Mouse (Mus musculus): ENCODE results near the gene Zbtb22. TPM values are rescaled to one million over a fixed set of nuclear protein-coding genes. Genes with fewer than 3 reads are reported as not detected.

Gene Zbtb22
- polyA plus RNA-seq, 1 experiment from 2014 or later = 11.1 TPM

GRCm38 (mm10) chr17:33962876-33963275, 47.2 kb downstream of the Zbtb22 start:
- H3K4me2 ChIP-seq (replicated peaks; ENCODE audit: low read depth, low read length) = no peak overlapping the region
- peaks cover 48% of the 10 kb centered on the region for H3K36me3 ChIP-seq (ENCODE audit: control insufficient read depth, insufficient read depth, low read length)
- no peak for ATAC-seq (ENCODE audit: low FRiP score, low TSS enrichment)
- no peak overlapping the region for H3K4me3 ChIP-seq (ENCODE audit: low read length)
- no peaks in the 10 kb centered on the region for H3K9me3 ChIP-seq (ENCODE audit: control insufficient read depth, low read length)
- no peak overlapping the region for H3K27ac ChIP-seq (ENCODE audit: low read depth, low read length)
- 92% methylated on average over 7 of the region's 7 CpGs for WGBS
- no peaks in the 10 kb centered on the region for H3K4me1 ChIP-seq (ENCODE audit: control insufficient read depth, insufficient read depth, low read length)
- H3K9ac ChIP-seq (ENCODE audit: low read depth, low read length) = no peak overlapping the region
- no peaks in the 10 kb centered on the region for H3K27me3 ChIP-seq (ENCODE audit: control insufficient read depth, insufficient read depth, low read length)

- Histone ChIP-seq H3K27ac (ENCODE audit: low read depth, low read length) (no peak overlapping the region), H3K4me1 (ENCODE audit: control insufficient read depth, insufficient read depth, low read length) (no peaks in the 10 kb centered on the region), H3K4me2 (replicated peaks; ENCODE audit: low read depth, low read length) (no peak overlapping the region), H3K4me3 (ENCODE audit: low read length) (no peak overlapping the region), H3K9me3 (ENCODE audit: control insufficient read depth, low read length) (0 out of 2 replicates have a peak, but pooled peaks cover under 1% of the 10 kb centered on the region), H3K9ac (ENCODE audit: low read depth, low read length) (no peak overlapping the region), H3K36me3 (ENCODE audit: control insufficient read depth, insufficient read depth, low read length) (peaks cover 36% of the 10 kb centered on the region), H3K27me3 (ENCODE audit: control insufficient read depth, insufficient read depth, low read length) (no peaks in the 10 kb centered on the region)
- ATAC-seq (ENCODE audit: low FRiP score, low TSS enrichment) = no peak
- WGBS = 88% methylated on average over 17 of the region's 17 CpGs
These were observed 49.6 kb downstream of the Zbtb22 start for GRCm38 (mm10) chr17:33965082-33965845.

- Histone ChIP-seq H3K4me1 (ENCODE audit: control insufficient read depth, insufficient read depth, low read length) (no peaks in the 10 kb centered on the region), H3K36me3 (ENCODE audit: control insufficient read depth, insufficient read depth, low read length) (peaks cover 30% of the 10 kb centered on the region), H3K27me3 (ENCODE audit: control insufficient read depth, insufficient read depth, low read length) (no peaks in the 10 kb centered on the region), H3K4me2 (replicated peaks; ENCODE audit: low read depth, low read length) (no peak overlapping the region), H3K9me3 (ENCODE audit: control insufficient read depth, low read length) (0 out of 2 replicates have a peak, but pooled peaks cover 2% of the 10 kb centered on the region), H3K27ac (ENCODE audit: low read depth, low read length) (no peak overlapping the region), H3K9ac (ENCODE audit: low read depth, low read length) (no peak overlapping the region), H3K4me3 (ENCODE audit: low read length) (no peak overlapping the region)
- no peak for ATAC-seq (ENCODE audit: low FRiP score, low TSS enrichment)
- 85% methylated on average over 16 of the region's 16 CpGs for WGBS
These were observed 50.3 kb downstream of the Zbtb22 start for GRCm38 (mm10) chr17:33965846-33966550.

- H3K4me2 ChIP-seq (replicated peaks; ENCODE audit: low read depth, low read length) = no peak overlapping the region
- H3K4me3 ChIP-seq (ENCODE audit: low read length) = no peak overlapping the region
- no peaks in the 10 kb centered on the region for H3K4me1 ChIP-seq (ENCODE audit: control insufficient read depth, insufficient read depth, low read length)
- peak; percentile 61 for ATAC-seq (ENCODE audit: low FRiP score, low TSS enrichment)
- H3K27ac ChIP-seq (ENCODE audit: low read depth, low read length) = no peak overlapping the region
- whole genome bisulfite sequencing = 5% methylated on average over 9 of the region's 9 CpGs
- peaks cover 12% of the 10 kb centered on the region; the same call in 1 of the 2 replicates for H3K36me3 ChIP-seq (ENCODE audit: control insufficient read depth, insufficient read depth, low read length)
- H3K9ac ChIP-seq (ENCODE audit: low read depth, low read length) = no peak overlapping the region
- 0 out of 2 replicates have a peak, but pooled peaks cover 2% of the 10 kb centered on the region for H3K9me3 ChIP-seq (ENCODE audit: control insufficient read depth, low read length)
- H3K27me3 ChIP-seq (ENCODE audit: control insufficient read depth, insufficient read depth, low read length) = no peaks in the 10 kb centered on the region
These were observed 52.8 kb downstream of the Zbtb22 start for GRCm38 (mm10) chr17:33968489-33968888.

Small RNAs within 50 kb of the gene (microRNA-seq; reads per million reads assigned to microRNA genes)
- not detected for gene Gm27740

Other genes with a start within 250 kb of the Zbtb22 start
- 375 and 422 TPM in 2 replicates for gene Hnrnpm, start 229.0 kb upstream of the Zbtb22 start, polyA plus RNA-seq (2014; fragmentation: Nextera tagmentation; extraction: Ambion mirVana)
- gene March2, start 197.2 kb upstream of the Zbtb22 start, polyA plus RNA-seq (2014; fragmentation: Nextera tagmentation; extraction: Ambion mirVana) = 31.2 and 46.1 TPM in 2 replicates
- gene Rab11b, start 155.4 kb upstream of the Zbtb22 start, polyA plus RNA-seq (2014; fragmentation: Nextera tagmentation; extraction: Ambion mirVana) = 217 and 269 TPM in 2 replicates
- gene Angptl4, start 134.1 kb upstream of the Zbtb22 start, polyA plus RNA-seq (2014; fragmentation: Nextera tagmentation; extraction: Ambion mirVana) = 18.4 and 19.4 TPM in 2 replicates
- 49.9 and 52.1 TPM in 2 replicates for gene Kank3, start 105.4 kb upstream of the Zbtb22 start, polyA plus RNA-seq (2014; fragmentation: Nextera tagmentation; extraction: Ambion mirVana)
- gene Rps28, start 91.3 kb upstream of the Zbtb22 start, polyA plus RNA-seq (2014; fragmentation: Nextera tagmentation; extraction: Ambion mirVana) = 1,210 and 1,489 TPM in 2 replicates
- 504 and 675 TPM in 2 replicates for gene Ndufa7, start 91.3 kb upstream of the Zbtb22 start, polyA plus RNA-seq (2014; fragmentation: Nextera tagmentation; extraction: Ambion mirVana)
- 111 and 121 TPM in 2 replicates for gene Cd320, start 72.8 kb upstream of the Zbtb22 start, polyA plus RNA-seq (2014; fragmentation: Nextera tagmentation; extraction: Ambion mirVana)
- not detected in 2 replicates for gene Gm7029, start 42.1 kb upstream of the Zbtb22 start, polyA plus RNA-seq (2014; fragmentation: Nextera tagmentation; extraction: Ambion mirVana)
- 6.2 and 20.8 TPM in 2 replicates for gene Kifc1, start 25.2 kb upstream of the Zbtb22 start, polyA plus RNA-seq (2014; fragmentation: Nextera tagmentation; extraction: Ambion mirVana)
- gene Platr17, start 10.8 kb upstream of the Zbtb22 start, polyA plus RNA-seq (2014; fragmentation: Nextera tagmentation; extraction: Ambion mirVana) = not detected in 2 replicates
- 31.9 and 50.8 TPM in 2 replicates for gene Daxx, start 6.5 kb upstream of the Zbtb22 start, polyA plus RNA-seq (2014; fragmentation: Nextera tagmentation; extraction: Ambion mirVana)
- gene Tapbp, start within 50 bp of the Zbtb22 start, polyA plus RNA-seq (2014; fragmentation: Nextera tagmentation; extraction: Ambion mirVana) = 17.4 and 24.6 TPM in 2 replicates
- gene Rgl2, start 13.6 kb downstream of the Zbtb22 start, polyA plus RNA-seq (2014; fragmentation: Nextera tagmentation; extraction: Ambion mirVana) = 26.3 and 28.2 TPM in 2 replicates
- 169 and 211 TPM in 2 replicates for gene Pfdn6, start 24.4 kb downstream of the Zbtb22 start, polyA plus RNA-seq (2014; fragmentation: Nextera tagmentation; extraction: Ambion mirVana)
- gene Wdr46, start 24.8 kb downstream of the Zbtb22 start, polyA plus RNA-seq (2014; fragmentation: Nextera tagmentation; extraction: Ambion mirVana) = 26.5 and 37.8 TPM in 2 replicates
- 2.8 and 3.3 TPM in 2 replicates for gene B3galt4, start 35.6 kb downstream of the Zbtb22 start, polyA plus RNA-seq (2014; fragmentation: Nextera tagmentation; extraction: Ambion mirVana)
- 24.9 and 40.8 TPM in 2 replicates for gene Vps52, start 39.9 kb downstream of the Zbtb22 start, polyA plus RNA-seq (2014; fragmentation: Nextera tagmentation; extraction: Ambion mirVana)
- gene Rps18, start 40.1 kb downstream of the Zbtb22 start, polyA plus RNA-seq (2014; fragmentation: Nextera tagmentation; extraction: Ambion mirVana) = 2,014 and 2,736 TPM in 2 replicates
- 11.2 and 18.8 TPM in 2 replicates for gene H2-K1, start 84.4 kb downstream of the Zbtb22 start, polyA plus RNA-seq (2014; fragmentation: Nextera tagmentation; extraction: Ambion mirVana)
- gene Ring1, start 108.8 kb downstream of the Zbtb22 start, polyA plus RNA-seq (2014; fragmentation: Nextera tagmentation; extraction: Ambion mirVana) = 5.5 and 12.4 TPM in 2 replicates
- gene H2-Ke6, start 112.2 kb downstream of the Zbtb22 start, polyA plus RNA-seq (2014; fragmentation: Nextera tagmentation; extraction: Ambion mirVana) = 46.0 and 53.0 TPM in 2 replicates
- 70.3 and 86.0 TPM in 2 replicates for gene Slc39a7, start 115.8 kb downstream of the Zbtb22 start, polyA plus RNA-seq (2014; fragmentation: Nextera tagmentation; extraction: Ambion mirVana)
- gene Rxrb, start 115.9 kb downstream of the Zbtb22 start, polyA plus RNA-seq (2014; fragmentation: Nextera tagmentation; extraction: Ambion mirVana) = 22.2 and 28.0 TPM in 2 replicates
- gene Col11a2, start 123.5 kb downstream of the Zbtb22 start, polyA plus RNA-seq (2014; fragmentation: Nextera tagmentation; extraction: Ambion mirVana) = 1.9 and 2.1 TPM in 2 replicates
- gene H2-Oa, start 176.4 kb downstream of the Zbtb22 start, polyA plus RNA-seq (2014; fragmentation: Nextera tagmentation; extraction: Ambion mirVana) = 0.51 and 0.76 TPM in 2 replicates
- gene H2-DMa, start 203.6 kb downstream of the Zbtb22 start, polyA plus RNA-seq (2014; fragmentation: Nextera tagmentation; extraction: Ambion mirVana) = 16.1 and 19.3 TPM in 2 replicates
- gene Brd2, start 206.7 kb downstream of the Zbtb22 start, polyA plus RNA-seq (2014; fragmentation: Nextera tagmentation; extraction: Ambion mirVana) = 153 and 178 TPM in 2 replicates
- gene H2-DMb2, start 227.4 kb downstream of the Zbtb22 start, polyA plus RNA-seq (2014; fragmentation: Nextera tagmentation; extraction: Ambion mirVana) = 18.5 and 21.9 TPM in 2 replicates
- gene H2-DMb1, start 237.2 kb downstream of the Zbtb22 start, polyA plus RNA-seq (2014; fragmentation: Nextera tagmentation; extraction: Ambion mirVana) = 4.1 and 4.2 TPM in 2 replicates